Mouse (Mus musculus) C2C12 (cell line): ENCODE results near the gene Tnfaip3.

Experiments used
- CEBPB ChIP-seq: IDR thresholded peaks from one replicate; pipeline ENCODE4 v1.6.1; 2011; ENCODE audit warnings: low read depth, mild to moderate bottlenecking, control low read depth, moderate library complexity
- CTCF ChIP-seq: IDR thresholded peaks from one replicate; pipeline ENCODE4 v1.5.1; 2011; ENCODE audit not compliant: control insufficient read depth, insufficient read depth, insufficient read length
- MAX ChIP-seq: IDR thresholded peaks from one replicate; pipeline ENCODE4 v1.6.1; 2011; ENCODE audit warnings: mild to moderate bottlenecking, control low read depth
- MYOD1 ChIP-seq: IDR thresholded peaks from one replicate; pipeline ENCODE4 v1.6.1; 2011; ENCODE audit warnings: low read depth; ENCODE audit not compliant: control insufficient read depth, insufficient read length
- MYOG ChIP-seq: IDR thresholded peaks from one replicate; pipeline ENCODE4 v1.6.1; 2011; ENCODE audit not compliant: control insufficient read depth, insufficient read length; ENCODE audit errors: extremely low read depth
- USF1 ChIP-seq: IDR thresholded peaks from one replicate; pipeline ENCODE4 v1.6.1; 2011; ENCODE audit warnings: low read depth, mild to moderate bottlenecking, control low read depth, moderate library complexity

DNA sequence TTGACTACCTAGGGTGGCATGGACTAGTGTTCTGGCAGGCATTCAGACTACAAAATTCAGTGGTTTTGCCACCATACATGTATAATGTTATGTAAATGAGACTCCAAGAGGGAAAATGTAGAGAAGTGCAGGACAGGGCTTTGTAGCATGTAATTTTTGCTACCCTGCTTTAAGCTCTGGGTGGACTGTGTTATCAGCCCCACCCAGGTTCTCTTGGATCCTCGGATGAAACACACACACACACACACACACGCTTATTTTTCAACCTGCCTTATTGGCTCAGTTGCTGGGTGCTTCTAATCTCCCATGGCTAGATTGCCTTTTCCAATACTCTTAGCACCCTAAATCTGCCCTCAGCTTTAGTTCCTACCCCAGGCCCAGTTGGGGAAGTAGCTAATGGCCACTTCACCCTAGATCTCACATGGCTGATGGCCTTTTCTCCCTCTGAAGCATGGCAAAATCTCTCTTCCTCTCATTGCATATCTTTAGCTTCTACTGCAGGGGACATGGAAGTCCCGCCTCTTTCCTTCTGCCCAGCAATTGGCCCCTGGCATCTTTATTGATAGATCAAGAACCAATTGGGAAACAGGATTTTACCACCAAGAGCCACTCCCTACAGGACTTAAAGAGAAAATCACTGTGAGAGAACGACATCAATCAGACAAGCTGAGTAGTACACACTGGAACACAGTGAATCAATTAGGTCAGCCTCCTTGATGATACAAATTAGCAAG, 28.2 kb upstream of the Tnfaip3 start:
- TF ChIP-seq CTCF (no peak), CEBPB (no peak), USF1 (no peak), MYOG (no peak), MAX (no peak), MYOD1 (no peak)
